Mouse (Mus musculus) heart, embryonic 16.5 days (tissue): ENCODE data around the gene Rnf213. TPM values are rescaled to one million over a fixed set of nuclear protein-coding genes. Genes with fewer than 3 reads are reported as not detected.
A peak's percentile ranks its signal among the peaks of the same experiment; 100 is the strongest.

Experiments used
- ATAC-seq: fragments of 200-750 bp; cut with Nextera tagmentation; replicated peaks from 2 replicates; pipeline ENCODE4 v1.8.0; 2017; ENCODE audit warnings: moderate number of reproducible peaks; ENCODE audit not compliant: insufficient read depth, low FRiP score; ENCODE audit errors: extremely low read depth
- H3K27ac ChIP-seq: fragments of 300-500 bp; sonication (generic); 2 replicates; pipeline ENCODE4 v1.5.1; 2014; ENCODE audit warnings: mild to moderate bottlenecking, low read length, control low read depth, moderate library complexity
- H3K27me3 ChIP-seq: fragments of 300-500 bp; sonication (generic); 2 replicates; pipeline ENCODE4 v1.6.1; 2014; ENCODE audit warnings: low read length, mixed read lengths; ENCODE audit not compliant: control insufficient read depth, insufficient read depth
- H3K36me3 ChIP-seq: fragments of 300-500 bp; sonication (generic); 2 replicates; pipeline ENCODE4 v1.6.1; 2014; ENCODE audit not compliant: control insufficient read depth, insufficient read depth
- H3K4me1 ChIP-seq: fragments of 300-500 bp; sonication (generic); 2 replicates; pipeline ENCODE4 v1.6.1; 2014; ENCODE audit warnings: low read length, mixed read lengths; ENCODE audit not compliant: control insufficient read depth, insufficient read depth
- H3K4me2 ChIP-seq: fragments of 300-500 bp; sonication (generic); 2 replicates; pipeline ENCODE4 v1.6.1; 2014; ENCODE audit warnings: low read depth, mild to moderate bottlenecking, control low read depth, low read length
- H3K4me3 ChIP-seq: fragments of 300-500 bp; sonication (generic); 2 replicates; pipeline ENCODE4 v1.5.1; 2014; ENCODE audit warnings: mild to moderate bottlenecking, control low read depth, low read length
- H3K9ac ChIP-seq: fragments of 300-500 bp; sonication (generic); 2 replicates; pipeline ENCODE4 v1.6.1; 2014; ENCODE audit warnings: low read length, control low read depth
- H3K9me3 ChIP-seq: fragments of 300-500 bp; sonication (generic); replicated peaks from 2 replicates; pipeline ENCODE4 v1.6.1; 2016; ENCODE audit warnings: low read length; ENCODE audit not compliant: control insufficient read depth
- WGBS: fragments of 180-500 bp; shearing (Covaris S2); extraction: QIAGEN DNeasy Blood & Tissue Kit; methylation state at CpG from one replicate; pipeline ENCODE4 v1.1.7; 2014; 5-methylcytosine and 5-hydroxymethylcytosine counted together
- polyA plus RNA-seq: library from polyadenylated mRNA; unstranded; fragments of >200 nt; fragmentation: Nextera tagmentation; extraction: Ambion mirVana; gene quantifications from 2 replicates; pipeline ENCODE4 v1.2.1, GENCODE M21; 2015

The Rnf213 gene
- polyA plus RNA-seq, result 6.7 and 7.6 TPM in 2 replicates

GRCm38 (mm10) chr11:119392800-119393482, at the start of gene Rnf213:
Gene Rnf213, plus strand, starts transcription at chr11:119393100.
- Histone ChIP-seq H3K9ac (peak within 1 kb of the TSS; percentile 83), H3K4me2 (peak within 1 kb of the TSS; percentile 72), H3K9me3 (no peaks in the 10 kb centered on the region), H3K4me1 (peaks cover 31% of the 10 kb centered on the region), H3K27ac (peak within 1 kb of the TSS; percentile 98), H3K27me3 (no peaks in the 10 kb centered on the region), H3K4me3 (peak within 1 kb of the TSS; percentile 67), H3K36me3 (no peaks in the 10 kb centered on the region)
- 0 out of 2 replicates have a peak, but pooled peaks have one; percentile 21 for ATAC-seq
- WGBS, result 1% methylated on average over 19 of the region's 19 CpGs

- no peak for ATAC-seq
Measured at GRCm38 (mm10) chr11:119344178-119344577, 48.7 kb upstream of the Rnf213 start.

GRCm38 (mm10) chr11:119344865-119345264, 48.0 kb upstream of the Rnf213 start:
- no peak for ATAC-seq
- Histone ChIP-seq H3K27me3 (no peaks in the 10 kb centered on the region), H3K4me3 (no peak overlapping the region), H3K36me3 (no peaks in the 10 kb centered on the region), H3K4me1 (peaks cover 2% of the 10 kb centered on the region; the same call in 1 of the 2 replicates), H3K9me3 (no peaks in the 10 kb centered on the region), H3K9ac (no peak overlapping the region), H3K4me2 (no peak overlapping the region), H3K27ac (no peak overlapping the region)
- 61% methylated on average over 6 of the region's 6 CpGs for WGBS

More at GRCm38 (mm10) chr11:119344178-119344577, 48.7 kb upstream of the Rnf213 start:
- Histone ChIP-seq H3K4me3 (no peak overlapping the region), H3K4me1 (peaks cover 2% of the 10 kb centered on the region; the same call in 1 of the 2 replicates), H3K27ac (no peak overlapping the region), H3K9ac (no peak overlapping the region), H3K9me3 (no peaks in the 10 kb centered on the region), H3K4me2 (no peak overlapping the region), H3K27me3 (no peaks in the 10 kb centered on the region), H3K36me3 (no peaks in the 10 kb centered on the region)
- WGBS, result 80% methylated on average over 8 of the region's 8 CpGs

GRCm38 (mm10) chr11:119347125-119347524, 45.8 kb upstream of the Rnf213 start:
- ATAC-seq, result no peak
- no peak overlapping the region for H3K4me2 ChIP-seq
- H3K9me3 ChIP-seq, result no peaks in the 10 kb centered on the region
- H3K36me3 ChIP-seq, result no peaks in the 10 kb centered on the region
- H3K27ac ChIP-seq, result no peak overlapping the region
- no peaks in the 10 kb centered on the region for H3K27me3 ChIP-seq
- peaks cover 2% of the 10 kb centered on the region; the same call in 1 of the 2 replicates for H3K4me1 ChIP-seq
- H3K9ac ChIP-seq, result no peak overlapping the region
- H3K4me3 ChIP-seq, result no peak overlapping the region
- WGBS, result 73% methylated on average over 4 of the region's 4 CpGs

- H3K27ac ChIP-seq, result no peak overlapping the region
- no peaks in the 10 kb centered on the region for H3K9me3 ChIP-seq
- H3K4me2 ChIP-seq, result no peak overlapping the region
- H3K4me1 ChIP-seq, result peaks cover 10% of the 10 kb centered on the region
- no peak for ATAC-seq
- WGBS, result 68% methylated on average over 7 of the region's 7 CpGs
- H3K36me3 ChIP-seq, result no peaks in the 10 kb centered on the region
- no peaks in the 10 kb centered on the region for H3K27me3 ChIP-seq
- H3K4me3 ChIP-seq, result no peak overlapping the region
- no peak overlapping the region for H3K9ac ChIP-seq
Measured at GRCm38 (mm10) chr11:119352113-119352512, 40.8 kb upstream of the Rnf213 start.

GRCm38 (mm10) chr11:119353946-119354345, 39.0 kb upstream of the Rnf213 start:
- no peak overlapping the region for H3K9ac ChIP-seq
- peaks cover 10% of the 10 kb centered on the region for H3K4me1 ChIP-seq
- no peaks in the 10 kb centered on the region for H3K9me3 ChIP-seq
- no peak for ATAC-seq
- H3K4me2 ChIP-seq, result no peak overlapping the region
- H3K36me3 ChIP-seq, result no peaks in the 10 kb centered on the region
- WGBS, result 78% methylated on average over 4 of the region's 4 CpGs
- H3K27ac ChIP-seq, result no peak overlapping the region
- H3K27me3 ChIP-seq, result no peaks in the 10 kb centered on the region
- no peak overlapping the region for H3K4me3 ChIP-seq

- no peaks in the 10 kb centered on the region for H3K27me3 ChIP-seq
- under 1% methylated on average over 23 of the region's 23 CpGs for whole genome bisulfite sequencing
- peaks cover 10% of the 10 kb centered on the region for H3K4me1 ChIP-seq
- 0 out of 2 replicates have a peak, but pooled peaks cover under 1% of the 10 kb centered on the region for H3K36me3 ChIP-seq
- H3K9me3 ChIP-seq, result no peaks in the 10 kb centered on the region
- H3K4me2 ChIP-seq, result peak overlapping the region; percentile 89
- peak overlapping the region; percentile 79 for H3K27ac ChIP-seq
- H3K4me3 ChIP-seq, result peak overlapping the region; percentile 74
- ATAC-seq, result peak; percentile 21
- peak overlapping the region; percentile 73 for H3K9ac ChIP-seq
Measured at GRCm38 (mm10) chr11:119354798-119355442, 38.0 kb upstream of the Rnf213 start.

GRCm38 (mm10) chr11:119355443-119356385, 37.2 kb upstream of the Rnf213 start, which contains the start of the genes Sgsh and Slc26a11:
Gene Sgsh, minus strand, starts transcription at chr11:119355536.
Gene Slc26a11, plus strand, starts transcription at chr11:119355557.
- no peaks in the 10 kb centered on the region for H3K27me3 ChIP-seq
- H3K36me3 ChIP-seq, result 0 out of 2 replicates have a peak, but pooled peaks cover 3% of the 10 kb centered on the region
- H3K4me2 ChIP-seq, result peak within 1 kb of the TSS; percentile 89
- peak within 1 kb of the TSS; percentile 73 for H3K9ac ChIP-seq
- H3K9me3 ChIP-seq, result no peaks in the 10 kb centered on the region
- peak within 1 kb of the TSS; percentile 79 for H3K27ac ChIP-seq
- peaks cover 10% of the 10 kb centered on the region for H3K4me1 ChIP-seq
- H3K4me3 ChIP-seq, result peak within 1 kb of the TSS; percentile 74
- WGBS, result under 1% methylated on average over 37 of the region's 40 CpGs
- ATAC-seq, result peak; percentile 94
